Mouse (Mus musculus) CH12F3 (cell line): ENCODE results near the gene Klhdc4.

Source experiments
- in situ Hi-C: fragments of 300-500 bp; cut with MboI; formaldehyde crosslinking; loops from 2 replicates; pipeline ENCODE4 v1.14.3; 2020; ENCODE audit warnings: low sequenced_read_pairs

Klhdc4 gene

GRCm38 (mm10) chr8:121829048-121829776 lies at the start of gene Klhdc4:
Gene Klhdc4 (minus strand): TSS chr8:121829569.
- in situ Hi-C loops: no loop called here

- in situ Hi-C loops: no loop called here
These were observed 48.6 kb upstream of the Klhdc4 start for GRCm38 (mm10) chr8:121877828-121878480.

GRCm38 (mm10) chr8:121877212-121877611 lies 47.8 kb upstream of the Klhdc4 start:
- in situ Hi-C loops: no loop called here

GRCm38 (mm10) chr8:121875517-121875916 lies 46.1 kb upstream of the Klhdc4 start:
- in situ Hi-C loops: no loop called here

GRCm38 (mm10) chr8:121875045-121875444 lies 45.7 kb upstream of the Klhdc4 start:
- in situ Hi-C loops: no loop called here

- in situ Hi-C loops: no loop called here
These were observed 44.7 kb upstream of the Klhdc4 start for GRCm38 (mm10) chr8:121874031-121874430.

- in situ Hi-C loops: no loop called here
These were observed 42.6 kb upstream of the Klhdc4 start for GRCm38 (mm10) chr8:121871833-121872440.

- in situ Hi-C loops: no loop called here
These were observed 40.8 kb upstream of the Klhdc4 start for GRCm38 (mm10) chr8:121870190-121870589.

- in situ Hi-C loops: no loop called here
These were observed 39.5 kb upstream of the Klhdc4 start for GRCm38 (mm10) chr8:121868896-121869295.

- in situ Hi-C loops: no loop called here
These were observed 38.8 kb upstream of the Klhdc4 start for GRCm38 (mm10) chr8:121868196-121868595.

GRCm38 (mm10) chr8:121865356-121865755 lies 36.0 kb upstream of the Klhdc4 start:
- in situ Hi-C loops: no loop called here

GRCm38 (mm10) chr8:121861806-121862548 lies 32.6 kb upstream of the Klhdc4 start:
- in situ Hi-C loops: no loop called here

- in situ Hi-C loops: no loop called here
These were observed 31.9 kb upstream of the Klhdc4 start for GRCm38 (mm10) chr8:121861276-121861675.

- in situ Hi-C loops: loop anchor here (10.0 kb wide), 1 partner anchor 67 kb away; no protein-coding TSS in a partner anchor
These were observed 28.4 kb upstream of the Klhdc4 start for GRCm38 (mm10) chr8:121857747-121858146.

- in situ Hi-C loops: loop anchor here (10.0 kb wide), 1 partner anchor 67 kb away; no protein-coding TSS in a partner anchor
These were observed 28.0 kb upstream of the Klhdc4 start for GRCm38 (mm10) chr8:121857331-121857730.

GRCm38 (mm10) chr8:121856071-121856746 lies 26.8 kb upstream of the Klhdc4 start:
- in situ Hi-C loops: loop anchor here (10.0 kb wide), 1 partner anchor 69 kb away; no protein-coding TSS in a partner anchor

GRCm38 (mm10) chr8:121853586-121853985 lies 24.2 kb upstream of the Klhdc4 start:
- in situ Hi-C loops: loop anchor here (10.0 kb wide), 1 partner anchor 71 kb away; no protein-coding TSS in a partner anchor

- in situ Hi-C loops: loop anchor here (10.0 kb wide), 1 partner anchor 72 kb away; no protein-coding TSS in a partner anchor
These were observed 23.1 kb upstream of the Klhdc4 start for GRCm38 (mm10) chr8:121852464-121852863.

- in situ Hi-C loops: loop anchor here (10.0 kb wide), 1 partner anchor 73 kb away; no protein-coding TSS in a partner anchor
These were observed 22.3 kb upstream of the Klhdc4 start for GRCm38 (mm10) chr8:121851716-121852115.

GRCm38 (mm10) chr8:121850821-121851470 lies 21.6 kb upstream of the Klhdc4 start:
- in situ Hi-C loops: loop anchor here (10.0 kb wide), 1 partner anchor 74 kb away; no protein-coding TSS in a partner anchor
